Mouse (Mus musculus) small intestine, adult 2 months (tissue): ENCODE results near the gene Tgif2.

Experiments
- CTCF ChIP-seq: fragments of 200-500 bp; IDR thresholded peaks from 2 replicates; pipeline ENCODE4 v1.5.1; 2012; ENCODE audit warnings: low read depth, mild to moderate bottlenecking, control low read depth, inconsistent platforms, low read length, moderate library complexity, mixed read lengths; ENCODE audit not compliant: insufficient replicate concordance, insufficient read length; ENCODE audit errors: extremely low read depth
- POLR2A ChIP-seq: fragments of 200-500 bp; IDR thresholded peaks from 2 replicates; pipeline ENCODE4 v1.6.1; 2012; ENCODE audit warnings: low read depth, mild to moderate bottlenecking, control low read depth, inconsistent platforms, low read length, moderate library complexity

DNA sequence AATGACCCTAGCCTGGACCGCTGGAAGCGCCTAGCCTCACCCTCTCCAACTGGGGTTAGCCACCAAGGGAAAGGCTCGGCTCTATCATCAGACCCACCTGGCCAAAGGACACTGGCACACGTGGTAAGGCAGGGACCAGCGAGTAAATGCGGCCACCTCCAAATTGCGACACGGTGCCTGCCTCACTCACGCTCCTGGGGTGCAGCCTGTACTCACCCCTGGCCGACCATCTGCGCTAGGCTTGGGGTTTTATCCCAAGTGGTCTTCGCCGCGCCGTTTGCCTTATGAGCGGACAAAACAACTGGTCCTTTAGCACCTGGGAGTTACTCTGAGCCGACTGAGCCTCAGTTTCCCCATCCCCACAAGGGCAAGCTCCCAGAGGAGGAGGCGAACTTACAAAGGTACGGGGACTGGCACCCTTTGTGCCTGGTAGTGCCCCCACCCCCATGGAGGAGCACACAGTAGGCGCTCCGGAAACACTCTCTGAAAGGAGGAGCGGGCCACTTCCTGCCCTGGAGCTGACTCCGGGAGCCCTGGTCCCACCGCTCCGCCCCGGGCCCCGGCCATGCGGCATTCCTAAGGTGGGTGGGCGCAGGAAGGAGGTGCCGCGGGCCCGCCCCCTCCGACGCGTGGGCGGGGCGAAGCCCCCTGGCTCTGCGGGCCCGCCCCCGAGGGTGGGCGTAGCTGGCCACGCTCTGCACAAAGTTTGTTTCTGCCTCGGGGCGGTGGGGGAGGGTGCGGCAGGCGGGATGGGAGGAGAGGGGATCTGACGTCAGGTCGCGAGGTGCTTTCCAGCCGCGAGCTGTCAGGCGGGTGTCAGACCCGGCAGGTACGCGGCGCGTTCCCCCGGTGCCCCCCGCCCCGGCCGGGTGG, at the start of gene Tgif2:
- TF ChIP-seq CTCF = no peak
- no peak for TF ChIP-seq POLR2A
